ENCODE assay signal across 18 mouse cellular contexts in the genomic region with DNA sequence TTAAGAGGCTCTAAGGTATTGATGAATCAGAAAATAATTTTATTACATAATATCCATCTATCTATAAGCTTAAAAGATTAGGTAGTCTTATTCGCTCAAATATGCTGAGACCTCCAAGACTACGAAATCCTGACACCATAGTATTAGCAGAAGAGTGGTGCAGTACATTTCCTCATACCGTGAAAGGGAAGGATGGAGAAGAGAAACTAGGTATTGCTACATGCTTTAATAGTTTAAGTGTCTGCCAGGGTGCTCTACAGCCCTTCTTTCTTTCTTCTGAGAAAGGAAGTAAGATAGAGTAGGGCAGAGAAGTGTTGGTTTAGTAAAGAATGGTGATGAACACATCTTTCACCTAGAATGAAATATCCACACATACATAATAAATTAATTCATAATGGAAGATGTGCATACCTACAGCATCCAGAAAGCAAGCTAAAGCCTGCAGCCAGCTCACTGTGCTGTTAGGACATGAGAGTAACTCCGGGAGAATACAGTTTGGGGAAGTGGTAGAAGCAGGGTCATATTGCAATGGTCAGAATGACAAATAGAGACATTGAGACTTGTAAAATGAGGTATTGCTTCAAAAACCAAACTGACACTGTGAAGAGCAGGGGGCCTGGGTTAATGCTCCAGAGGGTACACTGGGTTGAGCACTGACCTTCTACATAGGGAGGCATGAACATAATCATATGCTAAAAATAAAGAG.
DNase-seq lines count a peak whose midpoint lies in the region; ATAC-seq lines count a peak whose summit lies in the region.
"Had no signal": no experiment of that assay in that cellular context is flagged by ENCODE, and none has a peak within 500 bp of the region (broad histone marks: within the 10 kb centered on the region; RNA-seq: fewer than 3 reads in every experiment).

No protein-coding gene starts in this region.

- ATAC-seq in megakaryocyte, adult 5-6 weeks (ENCODE audit: poor library complexity, severe bottlenecking), result peak; percentile 93
- ATAC-seq: activated CD4-positive, CD25-positive, alpha-beta regulatory T cell, adult 4 months; CD4-positive, CD25-positive, alpha-beta regulatory T cell, adult 4 months; forebrain, embryonic 15.5 days had no signal

- DNase-seq in lung, postnatal 36 days, result peak; percentile 1
- no peak for DNase-seq in lung, postnatal 25 days (ENCODE audit: low spot score)
- peak; percentile 13 for DNase-seq in c-Kit-positive CD71-negative TER-119-negative erythroid progenitor cells, embryonic 14.5 days (ENCODE audit: low read depth)
- DNase-seq in T-cell, adult 2 months (ENCODE audit: low spot score), result no peak
- no peak for DNase-seq in adrenal gland, adult 8-10 months
- DNase-seq in frontal cortex, adult 2 months (ENCODE audit: extremely low spot score in 1 of 2, low spot score in 1 of 2), result no peak
- DNase-seq: adrenal gland, postnatal 25 days; B cell, adult 2 months; cerebellum, adult 11 months; cerebellum, adult 8-10 months; cerebellum, postnatal 14 days; gastrocnemius, postnatal 10 days; heart, adult 2 months; heart, postnatal 14 days had no signal

Comparison
In these comparisons a context has a peak if more than half of its experiments do, and no peak if none do; other contexts are left out.
1. DNase-seq: peak in lung, postnatal 36 days (single experiment) and c-Kit-positive CD71-negative TER-119-negative erythroid progenitor cells, embryonic 14.5 days (single experiment); none in lung, postnatal 25 days (single experiment), T-cell, adult 2 months (single experiment), adrenal gland, adult 8-10 months (single experiment) and frontal cortex, adult 2 months (0 of 2).